Mouse (Mus musculus) forebrain, embryonic 14.5 days (tissue): ENCODE measurements around the gene Ift27. TPM values are rescaled to one million over a fixed set of nuclear protein-coding genes. Genes with fewer than 3 reads are reported as not detected.

Source experiments
- ATAC-seq: fragments of 200-750 bp; cut with Nextera tagmentation; 2 replicates; pipeline ENCODE4 v1.8.0; 2017; ENCODE audit warnings: mild to moderate bottlenecking, moderate library complexity
- DNase-seq: peaks from one replicate; pipeline ENCODE4 v3.0.0-alpha.2; 2015; ENCODE audit warnings: low spot score
- H3K27ac ChIP-seq: fragments of 300-500 bp; sonication (generic); 2 replicates; pipeline ENCODE4 v1.5.1; 2014; ENCODE audit warnings: low read depth, mild to moderate bottlenecking, control low read depth, low read length, moderate library complexity
- H3K27me3 ChIP-seq: fragments of 300-500 bp; sonication (generic); replicated peaks from 2 replicates; pipeline ENCODE4 v1.6.1; 2014; ENCODE audit warnings: low read length, control low read depth, mixed read lengths; ENCODE audit not compliant: control insufficient read depth, insufficient read depth
- H3K36me3 ChIP-seq: fragments of 300-500 bp; sonication (generic); 2 replicates; pipeline ENCODE4 v1.6.1; 2014; ENCODE audit warnings: low read length, control low read depth; ENCODE audit not compliant: control insufficient read depth, insufficient read depth
- H3K4me1 ChIP-seq: fragments of 300-500 bp; sonication (generic); 2 replicates; pipeline ENCODE4 v1.6.1; 2014; ENCODE audit warnings: antibody characterized with exemption, low read length, control low read depth; ENCODE audit not compliant: control insufficient read depth, insufficient read depth
- H3K4me2 ChIP-seq: fragments of 300-500 bp; sonication (generic); 2 replicates; pipeline ENCODE4 v1.6.1; 2014; ENCODE audit warnings: mild to moderate bottlenecking, control low read depth, low read length
- H3K4me3 ChIP-seq: fragments of 300-500 bp; sonication (generic); 2 replicates; pipeline ENCODE4 v1.5.1; 2014; ENCODE audit warnings: low read depth, low read length, control low read depth
- H3K9ac ChIP-seq: fragments of 300-500 bp; sonication (generic); 2 replicates; pipeline ENCODE4 v1.6.1; 2014; ENCODE audit warnings: mild to moderate bottlenecking, low read length, control low read depth, moderate library complexity
- H3K9me3 ChIP-seq: fragments of 300-500 bp; sonication (generic); replicated peaks from 2 replicates; pipeline ENCODE4 v1.6.1; 2016; ENCODE audit warnings: low read length, control low read depth, mixed read lengths; ENCODE audit not compliant: control insufficient read depth
- WGBS: fragments of 180-500 bp; shearing (Covaris S2); extraction: QIAGEN DNeasy Blood & Tissue Kit; methylation state at CpG from one replicate; pipeline ENCODE4 v1.1.7; 2014; 5-methylcytosine and 5-hydroxymethylcytosine counted together
- polyA plus RNA-seq: library from polyadenylated mRNA; unstranded; fragments of >200 nt; fragmentation: Nextera tagmentation; extraction: Ambion mirVana; gene quantifications from 2 replicates; pipeline ENCODE4 v1.2.1, GENCODE M21; 2014

Gene Ift27
- polyA plus RNA-seq = 137 and 165 TPM in 2 replicates

GRCm38 (mm10) chr15:78173972-78174886, at the start of gene Ift27:
Gene Ift27 (minus strand): TSS chr15:78174107.
- H3K9me3 ChIP-seq = no peaks in the 10 kb centered on the region
- 0 out of 2 replicates have a peak, but pooled peaks cover 2% of the 10 kb centered on the region for H3K36me3 ChIP-seq
- ATAC-seq = peak; percentile 97
- no peaks in the 10 kb centered on the region for H3K27me3 ChIP-seq
- H3K27ac ChIP-seq = peak within 1 kb of the TSS; percentile 49
- DNase-seq = peak; percentile 100
- peak within 1 kb of the TSS; percentile 90 for H3K4me2 ChIP-seq
- H3K9ac ChIP-seq = peak within 1 kb of the TSS; percentile 83
- H3K4me1 ChIP-seq = peaks cover 18% of the 10 kb centered on the region
- under 1% methylated on average over 40 of the region's 40 CpGs for WGBS
- H3K4me3 ChIP-seq = peak within 1 kb of the TSS; percentile 61

GRCm38 (mm10) chr15:78215269-78215668, 41.4 kb upstream of the Ift27 start:
- Histone ChIP-seq H3K4me3 (no peak overlapping the region), H3K36me3 (no peaks in the 10 kb centered on the region), H3K27ac (no peak overlapping the region), H3K9ac (no peak overlapping the region), H3K9me3 (no peaks in the 10 kb centered on the region), H3K27me3 (no peaks in the 10 kb centered on the region), H3K4me1 (no peaks in the 10 kb centered on the region), H3K4me2 (no peak overlapping the region)
- ATAC-seq (no peak), DNase-seq (no peak)
- 83% methylated on average over 9 of the region's 9 CpGs for WGBS

- 81% methylated on average over 8 of the region's 8 CpGs for WGBS
- Histone ChIP-seq H3K9me3 (no peaks in the 10 kb centered on the region), H3K36me3 (no peaks in the 10 kb centered on the region), H3K4me2 (no peak overlapping the region), H3K4me1 (no peaks in the 10 kb centered on the region), H3K4me3 (no peak overlapping the region), H3K27ac (no peak overlapping the region), H3K9ac (no peak overlapping the region), H3K27me3 (no peaks in the 10 kb centered on the region)
- DNase-seq (no peak), ATAC-seq (no peak)
Measured at GRCm38 (mm10) chr15:78211367-78211766, 37.5 kb upstream of the Ift27 start.

- Histone ChIP-seq H3K9ac (no peak overlapping the region), H3K36me3 (no peaks in the 10 kb centered on the region), H3K4me1 (no peaks in the 10 kb centered on the region), H3K27me3 (0 out of 2 replicates have a peak, but pooled peaks cover 3% of the 10 kb centered on the region), H3K9me3 (no peaks in the 10 kb centered on the region), H3K27ac (no peak overlapping the region), H3K4me2 (no peak overlapping the region), H3K4me3 (no peak overlapping the region)
- DNase-seq (no peak), ATAC-seq (no peak)
- 76% methylated on average over 4 of the region's 4 CpGs for WGBS
Measured at GRCm38 (mm10) chr15:78210203-78210602, 36.3 kb upstream of the Ift27 start.

GRCm38 (mm10) chr15:78206312-78206711, 32.4 kb upstream of the Ift27 start, which contains the start of gene Pvalb:
Gene Pvalb (minus strand): TSS chr15:78206400.
- ATAC-seq (no peak), DNase-seq (no peak)
- peaks cover 23% of the 10 kb centered on the region for H3K27me3 ChIP-seq
- WGBS = 88% methylated on average over 7 of the region's 7 CpGs
- no peak within 1 kb of the TSS for H3K9ac ChIP-seq
- no peaks in the 10 kb centered on the region for H3K9me3 ChIP-seq
- H3K36me3 ChIP-seq = no peaks in the 10 kb centered on the region
- H3K4me1 ChIP-seq = peaks cover 8% of the 10 kb centered on the region; the same call in 1 of the 2 replicates
- no peak within 1 kb of the TSS for H3K4me2 ChIP-seq
- H3K27ac ChIP-seq = no peak within 1 kb of the TSS
- no peak within 1 kb of the TSS for H3K4me3 ChIP-seq

- peak; percentile 55 for DNase-seq
- Histone ChIP-seq H3K4me1 (peaks cover 8% of the 10 kb centered on the region; the same call in 1 of the 2 replicates), H3K4me3 (no peak overlapping the region), H3K9me3 (no peaks in the 10 kb centered on the region), H3K36me3 (no peaks in the 10 kb centered on the region), H3K4me2 (no peak overlapping the region), H3K27me3 (peaks cover 23% of the 10 kb centered on the region), H3K27ac (no peak overlapping the region), H3K9ac (no peak overlapping the region)
- ATAC-seq = peak; percentile 37; the same call in 1 of the 2 replicates
- WGBS = 41% methylated on average over 3 of the region's 3 CpGs
Measured at GRCm38 (mm10) chr15:78205192-78205591, 31.3 kb upstream of the Ift27 start.

- Histone ChIP-seq H3K4me3 (peak overlapping the region; percentile 21), H3K27ac (no peak overlapping the region), H3K4me2 (peak overlapping the region; percentile 65), H3K27me3 (peaks cover 23% of the 10 kb centered on the region), H3K9me3 (no peaks in the 10 kb centered on the region), H3K4me1 (peaks cover 8% of the 10 kb centered on the region; the same call in 1 of the 2 replicates), H3K36me3 (no peaks in the 10 kb centered on the region), H3K9ac (peak overlapping the region; percentile 47; the same call in 1 of the 2 replicates)
- under 1% methylated on average over 41 of the region's 41 CpGs for WGBS
- DNase-seq (peak; percentile 76), ATAC-seq (peak; percentile 87)
Measured at GRCm38 (mm10) chr15:78204053-78204847, 30.3 kb upstream of the Ift27 start.

- Histone ChIP-seq H3K36me3 (no peaks in the 10 kb centered on the region), H3K9ac (no peak overlapping the region), H3K4me2 (no peak overlapping the region), H3K9me3 (no peaks in the 10 kb centered on the region), H3K27ac (no peak overlapping the region), H3K27me3 (no peaks in the 10 kb centered on the region), H3K4me3 (no peak overlapping the region), H3K4me1 (no peaks in the 10 kb centered on the region)
- no peak for DNase-seq
- WGBS = 83% methylated on average over 28 of the region's 28 CpGs
- ATAC-seq = no peak
Measured at GRCm38 (mm10) chr15:78195096-78195880, 21.4 kb upstream of the Ift27 start.
